Mouse (Mus musculus) thymus, adult 2 months (tissue): ENCODE data around the gene Lrig3.

Experiments used
- CTCF ChIP-seq: fragments of 200-500 bp; IDR thresholded peaks from 2 replicates; pipeline ENCODE4 v1.5.1; 2012; ENCODE audit warnings: mild to moderate bottlenecking, control low read depth, low read length, moderate library complexity, borderline replicate concordance; ENCODE audit not compliant: control insufficient read depth, poor library complexity, insufficient read depth; ENCODE audit errors: extremely low read depth
- POLR2A ChIP-seq: fragments of 200-500 bp; IDR thresholded peaks from 2 replicates; pipeline ENCODE4 v1.6.1; 2012; ENCODE audit warnings: mild to moderate bottlenecking, low read length, control low read depth, moderate library complexity; ENCODE audit not compliant: control insufficient read depth, poor library complexity, insufficient read depth; ENCODE audit errors: extremely low read depth

GRCm38 (mm10) chr10:125990394-125990793 is 24.4 kb downstream of the Lrig3 start:
- TF ChIP-seq CTCF (no peak), POLR2A (no peak)
